Mouse (Mus musculus) kidney, embryonic 16.5 days (tissue): Measurements from ENCODE around the gene Ptprd. TPM values are rescaled to one million over a fixed set of nuclear protein-coding genes. Genes with fewer than 3 reads are reported as not detected.

Experiments used
- ATAC-seq: fragments of 200-750 bp; cut with Nextera tagmentation; 2 replicates; pipeline ENCODE4 v1.8.0; 2017; ENCODE audit warnings: moderate TSS enrichment; ENCODE audit not compliant: low FRiP score, low TSS enrichment
- H3K27ac ChIP-seq: fragments of 300-500 bp; sonication (generic); 2 replicates; pipeline ENCODE4 v1.5.1; 2014; ENCODE audit warnings: low read length
- H3K27me3 ChIP-seq: fragments of 300-500 bp; sonication (generic); 2 replicates; pipeline ENCODE4 v1.6.1; 2014; ENCODE audit warnings: low read length, control low read depth, mixed read lengths; ENCODE audit not compliant: insufficient read depth
- H3K36me3 ChIP-seq: fragments of 300-500 bp; sonication (generic); 2 replicates; pipeline ENCODE4 v1.6.1; 2014; ENCODE audit warnings: low read length, control low read depth, mixed read lengths; ENCODE audit not compliant: insufficient read depth
- H3K4me1 ChIP-seq: fragments of 300-500 bp; sonication (generic); 2 replicates; pipeline ENCODE4 v1.6.1; 2014; ENCODE audit warnings: low read length, control low read depth, mixed read lengths; ENCODE audit not compliant: insufficient read depth
- H3K4me2 ChIP-seq: fragments of 300-500 bp; sonication (generic); replicated peaks from 2 replicates; pipeline ENCODE4 v1.6.1; 2014; ENCODE audit warnings: low read depth, low read length
- H3K4me3 ChIP-seq: fragments of 300-500 bp; sonication (generic); 2 replicates; pipeline ENCODE4 v1.5.1; 2014; ENCODE audit warnings: mild to moderate bottlenecking, low read length
- H3K9ac ChIP-seq: fragments of 300-500 bp; sonication (generic); replicated peaks from 2 replicates; pipeline ENCODE4 v1.6.1; 2014; ENCODE audit warnings: low read length
- H3K9me3 ChIP-seq: fragments of 300-500 bp; sonication (generic); 2 replicates; pipeline ENCODE4 v1.6.1; 2016; ENCODE audit warnings: low read length, control low read depth
- WGBS: fragments of 180-500 bp; shearing (Covaris S2); extraction: QIAGEN DNeasy Blood & Tissue Kit; methylation state at CpG from one replicate; pipeline ENCODE4 v1.1.7; 2014; 5-methylcytosine and 5-hydroxymethylcytosine counted together
- polyA plus RNA-seq: library from polyadenylated mRNA; unstranded; fragments of >200 nt; fragmentation: Nextera tagmentation; extraction: Ambion mirVana; gene quantifications from 2 replicates; pipeline ENCODE4 v1.2.1, GENCODE M21; 2015

The Ptprd gene
- polyA plus RNA-seq, 1 experiment from 2014 or later, result 20.9 TPM

DNA sequence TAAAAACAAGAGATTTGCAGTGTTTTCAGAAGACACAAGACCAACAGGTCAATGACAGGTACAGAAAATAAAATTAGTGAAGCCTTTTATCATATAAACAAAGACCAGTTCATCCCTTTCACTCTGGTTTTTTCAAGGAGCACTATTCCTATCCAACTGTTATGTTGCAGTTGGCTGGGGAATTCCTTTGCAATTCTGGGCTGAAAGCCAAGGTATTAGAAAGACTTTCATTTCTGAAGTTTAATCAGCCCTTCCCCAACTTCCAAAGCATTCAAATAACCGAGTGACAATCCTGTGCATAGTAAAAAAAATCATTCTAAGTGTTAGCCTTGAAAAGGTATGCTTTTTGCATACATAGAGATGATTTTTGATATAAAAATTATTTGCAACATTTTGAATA is 61.2 kb downstream of the Ptprd start:
- H3K9me3 ChIP-seq, result no peaks in the 10 kb centered on the region
- H3K27me3 ChIP-seq, result no peaks in the 10 kb centered on the region
- no peak overlapping the region for H3K4me3 ChIP-seq
- ATAC-seq, result no peak
- no peaks in the 10 kb centered on the region for H3K4me1 ChIP-seq
- H3K27ac ChIP-seq, result no peak overlapping the region
- no peak overlapping the region for H3K4me2 ChIP-seq
- WGBS, result 36% methylated on average over 1 of the region's 1 CpGs
- no peaks in the 10 kb centered on the region for H3K36me3 ChIP-seq
- H3K9ac ChIP-seq, result no peak overlapping the region

GRCm38 (mm10) chr4:78142767-78143148 is 69.0 kb downstream of the Ptprd start:
- Histone ChIP-seq H3K4me1 (no peaks in the 10 kb centered on the region), H3K4me3 (no peak overlapping the region), H3K9me3 (no peaks in the 10 kb centered on the region), H3K9ac (no peak overlapping the region), H3K4me2 (no peak overlapping the region), H3K27me3 (no peaks in the 10 kb centered on the region), H3K27ac (no peak overlapping the region), H3K36me3 (no peaks in the 10 kb centered on the region)
- ATAC-seq, result no peak
- 66% methylated on average over 1 of the region's 1 CpGs for WGBS

DNA sequence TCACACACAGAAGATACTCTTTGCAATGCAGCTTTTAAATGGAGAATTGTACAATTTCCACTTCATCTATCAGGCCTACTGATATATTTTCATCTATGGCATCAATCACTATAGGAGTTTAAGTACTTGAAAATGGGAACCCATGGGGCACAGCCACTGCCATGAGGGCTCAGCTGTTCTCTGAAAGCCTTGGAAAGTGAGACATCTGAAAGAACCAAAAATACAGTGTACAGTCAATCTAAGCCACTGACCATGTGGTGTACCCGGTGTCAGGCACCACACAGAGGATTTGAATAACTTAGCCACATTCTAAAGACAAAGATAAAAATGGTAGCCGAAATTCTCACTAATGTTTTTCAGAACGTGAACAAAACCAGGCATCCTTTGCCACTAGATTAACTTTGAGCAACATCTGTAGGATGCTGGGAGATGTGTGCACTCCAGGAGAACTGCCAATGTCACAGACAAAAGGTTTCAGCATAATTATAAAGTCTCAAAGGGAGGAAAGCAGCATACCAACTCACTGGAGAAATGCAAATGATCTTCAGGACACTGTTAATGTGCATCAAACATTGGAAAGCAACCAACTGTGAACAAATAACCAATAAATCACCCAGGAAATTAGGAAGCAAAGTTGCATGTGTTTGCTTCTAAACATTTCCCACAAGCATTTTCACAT is 69.5 kb downstream of the Ptprd start:
- Histone ChIP-seq H3K9ac (no peak overlapping the region), H3K9me3 (no peaks in the 10 kb centered on the region), H3K4me3 (no peak overlapping the region), H3K27ac (no peak overlapping the region), H3K4me1 (no peaks in the 10 kb centered on the region), H3K4me2 (no peak overlapping the region), H3K27me3 (no peaks in the 10 kb centered on the region), H3K36me3 (no peaks in the 10 kb centered on the region)
- 85% methylated on average over 3 of the region's 3 CpGs for WGBS
- no peak for ATAC-seq

DNA sequence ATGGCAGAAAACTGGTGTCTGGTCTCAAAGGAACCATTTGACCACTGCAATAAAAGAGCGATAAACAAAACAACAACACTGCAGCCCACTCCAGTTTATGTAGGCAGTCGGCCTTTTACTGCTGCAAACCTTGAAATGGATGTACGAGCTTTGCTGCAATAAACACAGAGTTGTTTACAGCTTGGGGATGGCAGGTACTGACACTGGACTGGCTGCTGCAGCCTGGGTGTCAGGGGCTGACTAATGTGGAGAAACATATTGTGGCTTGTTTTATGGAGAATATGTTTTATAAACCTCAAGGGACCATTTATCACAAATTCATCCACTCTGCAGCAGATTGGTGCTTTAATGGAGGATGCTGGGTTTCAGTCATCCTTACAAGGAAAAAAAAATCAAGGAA is 100.9 kb downstream of the Ptprd start:
- Histone ChIP-seq H3K27me3 (no peaks in the 10 kb centered on the region), H3K4me1 (no peaks in the 10 kb centered on the region), H3K9ac (no peak overlapping the region), H3K4me3 (no peak overlapping the region), H3K4me2 (no peak overlapping the region), H3K27ac (no peak overlapping the region), H3K36me3 (no peaks in the 10 kb centered on the region), H3K9me3 (no peaks in the 10 kb centered on the region)
- no peak for ATAC-seq
- WGBS, result 15% methylated on average over 3 of the region's 3 CpGs

DNA sequence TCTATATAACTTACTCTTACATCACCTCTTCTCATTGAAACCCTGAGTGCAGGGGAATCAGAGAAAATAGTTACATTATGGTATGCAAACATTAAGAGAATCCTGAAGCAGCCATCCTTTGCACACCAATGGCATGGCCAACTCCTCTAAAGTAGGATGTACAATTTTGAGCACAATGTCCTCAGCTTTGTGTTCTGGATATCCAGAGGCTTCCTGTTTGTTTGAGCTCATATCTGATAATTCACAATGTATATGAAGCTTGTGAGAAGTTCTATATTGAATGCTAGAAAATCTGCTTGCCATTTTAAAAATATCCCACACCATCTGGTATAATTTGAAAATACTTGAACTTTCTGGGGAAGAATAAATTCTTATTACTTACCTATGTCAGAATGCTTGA is 114.2 kb downstream of the Ptprd start:
- Histone ChIP-seq H3K9ac (no peak overlapping the region), H3K27ac (no peak overlapping the region), H3K4me1 (no peaks in the 10 kb centered on the region), H3K9me3 (no peaks in the 10 kb centered on the region), H3K4me3 (no peak overlapping the region), H3K27me3 (no peaks in the 10 kb centered on the region), H3K4me2 (no peak overlapping the region), H3K36me3 (no peaks in the 10 kb centered on the region)
- no peak for ATAC-seq

DNA sequence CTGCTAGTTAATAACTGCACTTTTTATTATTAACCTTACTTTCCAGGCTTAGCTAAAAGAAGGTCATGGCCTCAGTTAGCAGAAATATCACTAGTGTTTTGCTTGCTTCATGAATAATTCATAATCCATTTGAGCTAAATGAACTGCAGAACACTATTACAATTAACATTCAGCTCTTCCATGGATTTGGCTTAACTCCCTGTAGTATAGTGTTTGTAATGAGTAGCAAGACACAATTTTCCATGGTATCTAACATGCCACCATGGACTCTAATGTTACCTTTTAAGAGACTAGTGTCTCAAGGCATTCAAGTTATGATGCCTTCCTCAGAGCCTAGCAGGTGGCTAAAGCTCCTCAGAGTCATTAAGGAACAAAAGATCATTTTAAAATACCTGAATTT is 129.0 kb downstream of the Ptprd start:
- no peak for ATAC-seq
- no peak overlapping the region for H3K4me3 ChIP-seq
- no peaks in the 10 kb centered on the region for H3K4me1 ChIP-seq
- no peak overlapping the region for H3K9ac ChIP-seq
- H3K27ac ChIP-seq, result no peak overlapping the region
- no peaks in the 10 kb centered on the region for H3K27me3 ChIP-seq
- H3K36me3 ChIP-seq, result no peaks in the 10 kb centered on the region
- no peaks in the 10 kb centered on the region for H3K9me3 ChIP-seq
- no peak overlapping the region for H3K4me2 ChIP-seq

DNA sequence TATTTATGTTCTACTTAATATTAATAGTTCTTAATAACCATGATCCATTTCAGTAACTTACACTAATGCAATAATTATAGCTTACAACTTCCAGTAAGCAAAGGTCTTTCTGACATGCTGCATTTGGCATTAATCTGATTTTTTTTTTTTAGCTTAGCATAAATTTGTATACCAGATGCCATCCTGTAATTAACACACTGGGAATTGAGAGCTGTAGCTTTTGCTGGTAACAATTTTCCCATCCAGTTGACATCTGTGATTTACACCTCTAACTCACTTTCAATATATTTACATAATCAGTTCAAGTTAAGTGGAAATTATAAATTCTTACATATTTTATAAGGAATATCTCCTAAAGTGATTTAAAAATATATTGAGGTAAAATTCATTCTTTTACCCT is 134.3 kb downstream of the Ptprd start:
- Histone ChIP-seq H3K4me3 (no peak overlapping the region), H3K4me2 (no peak overlapping the region)
- ATAC-seq, result no peak

DNA sequence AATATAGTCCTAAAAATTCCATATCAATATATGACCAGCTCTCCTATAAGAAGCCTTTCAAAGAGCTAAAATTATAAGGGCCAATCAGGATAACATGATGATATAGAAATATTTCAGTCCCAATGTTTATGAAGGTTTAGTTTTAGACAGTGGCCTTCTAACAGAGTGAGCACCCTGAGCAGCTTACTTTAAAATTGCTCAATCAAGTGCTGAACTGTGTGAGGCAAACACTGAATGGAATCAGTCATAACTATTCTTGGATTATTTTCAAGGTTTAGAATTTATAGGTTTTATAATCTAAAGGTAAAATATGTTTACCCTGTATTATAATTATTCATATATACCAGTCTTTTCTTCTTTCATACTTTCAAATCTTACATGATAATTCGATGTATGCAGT is 134.7 kb downstream of the Ptprd start:
- 87% methylated on average over 1 of the region's 1 CpGs for WGBS
- no peak overlapping the region for H3K4me3 ChIP-seq
- no peaks in the 10 kb centered on the region for H3K9me3 ChIP-seq
- H3K27me3 ChIP-seq, result no peaks in the 10 kb centered on the region
- no peak overlapping the region for H3K27ac ChIP-seq
- no peaks in the 10 kb centered on the region for H3K36me3 ChIP-seq
- ATAC-seq, result no peak
- no peak overlapping the region for H3K9ac ChIP-seq
- no peak overlapping the region for H3K4me2 ChIP-seq
- H3K4me1 ChIP-seq, result no peaks in the 10 kb centered on the region

More for the DNA sequence above, 134.3 kb downstream of the Ptprd start:
- no peaks in the 10 kb centered on the region for H3K27me3 ChIP-seq
- no peaks in the 10 kb centered on the region for H3K36me3 ChIP-seq
- no peak overlapping the region for H3K27ac ChIP-seq
- no peaks in the 10 kb centered on the region for H3K9me3 ChIP-seq
- no peak overlapping the region for H3K9ac ChIP-seq
- H3K4me1 ChIP-seq, result no peaks in the 10 kb centered on the region

GRCm38 (mm10) chr4:78038401-78038800 is 173.4 kb downstream of the Ptprd start:
- no peak overlapping the region for H3K9ac ChIP-seq
- H3K4me1 ChIP-seq, result no peaks in the 10 kb centered on the region
- no peak overlapping the region for H3K4me2 ChIP-seq
- no peaks in the 10 kb centered on the region for H3K9me3 ChIP-seq
- no peaks in the 10 kb centered on the region for H3K36me3 ChIP-seq
- no peak for ATAC-seq
- no peaks in the 10 kb centered on the region for H3K27me3 ChIP-seq
- WGBS, result 41% methylated on average over 5 of the region's 5 CpGs
- no peak overlapping the region for H3K27ac ChIP-seq
- H3K4me3 ChIP-seq, result no peak overlapping the region

DNA sequence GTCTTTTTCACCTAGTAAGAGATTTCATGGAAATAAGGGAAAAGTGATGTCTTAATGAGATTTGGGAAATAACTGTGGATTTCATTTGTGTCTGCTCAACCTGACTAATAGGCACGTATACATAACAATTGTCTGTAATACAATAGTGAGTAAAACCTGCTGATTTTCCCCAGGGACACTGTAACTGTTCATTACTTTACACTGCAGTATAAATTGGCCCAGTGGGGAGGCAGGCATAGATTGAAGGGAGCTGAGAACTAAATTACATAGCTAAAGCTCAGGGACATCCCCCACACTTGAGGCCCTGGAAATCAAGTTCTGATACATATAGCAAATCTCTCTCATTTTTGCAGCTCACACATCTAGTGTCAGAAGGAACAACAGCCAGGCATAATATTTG is 209.7 kb downstream of the Ptprd start:
- no peak overlapping the region for H3K27ac ChIP-seq
- H3K27me3 ChIP-seq, result no peaks in the 10 kb centered on the region
- no peak overlapping the region for H3K4me3 ChIP-seq
- H3K4me1 ChIP-seq, result no peaks in the 10 kb centered on the region
- no peak overlapping the region for H3K4me2 ChIP-seq
- ATAC-seq, result no peak
- H3K36me3 ChIP-seq, result no peaks in the 10 kb centered on the region
- no peak overlapping the region for H3K9ac ChIP-seq
- WGBS, result 68% methylated on average over 1 of the region's 1 CpGs
- no peaks in the 10 kb centered on the region for H3K9me3 ChIP-seq
